Mouse (Mus musculus) kidney, postnatal 0 days (tissue): Measurements from ENCODE around the gene Tshz2. TPM values are rescaled to one million over a fixed set of nuclear protein-coding genes. Genes with fewer than 3 reads are reported as not detected.
"Not testable (repeated sequence)": the region's sequence is repeated elsewhere in the genome, so short reads cannot be mapped to it uniquely, and the experiment has no call there.

Experiments used
- ATAC-seq: fragments of 200-750 bp; cut with Nextera tagmentation; replicated peaks from 2 replicates; pipeline ENCODE4 v1.8.0; 2017; ENCODE audit warnings: low read depth, moderate number of reproducible peaks, moderate TSS enrichment, moderate library complexity; ENCODE audit not compliant: low FRiP score
- DNase-seq: peaks from one replicate; pipeline ENCODE4 v3.0.0-alpha.2; 2016; ENCODE audit warnings: low spot score
- H3K27ac ChIP-seq: fragments of 300-500 bp; sonication (generic); 2 replicates; pipeline ENCODE4 v1.5.1; 2014; ENCODE audit warnings: mild to moderate bottlenecking
- H3K27me3 ChIP-seq: fragments of 300-500 bp; sonication (generic); 2 replicates; pipeline ENCODE4 v1.6.1; 2014; ENCODE audit warnings: low read length, mixed read lengths; ENCODE audit not compliant: insufficient read depth
- H3K36me3 ChIP-seq: fragments of 300-500 bp; sonication (generic); 2 replicates; pipeline ENCODE4 v1.6.1; 2014; ENCODE audit warnings: low read length, mixed read lengths; ENCODE audit not compliant: insufficient read depth
- H3K4me1 ChIP-seq: fragments of 300-500 bp; sonication (generic); replicated peaks from 2 replicates; pipeline ENCODE4 v1.6.1; 2014; ENCODE audit warnings: antibody characterized with exemption, low read length, mixed read lengths; ENCODE audit not compliant: insufficient read depth
- H3K4me2 ChIP-seq: fragments of 300-500 bp; sonication (generic); 2 replicates; pipeline ENCODE4 v1.6.1; 2014; ENCODE audit warnings: mild to moderate bottlenecking, low read length, moderate library complexity, mixed read lengths
- H3K4me3 ChIP-seq: fragments of 300-500 bp; sonication (generic); replicated peaks from 2 replicates; pipeline ENCODE4 v1.5.1; 2014; ENCODE audit warnings: low read depth, low read length
- H3K9ac ChIP-seq: fragments of 300-500 bp; sonication (generic); 2 replicates; pipeline ENCODE4 v1.6.1; 2014; ENCODE audit warnings: low read depth, low read length
- H3K9me3 ChIP-seq: fragments of 300-500 bp; sonication (generic); replicated peaks from 2 replicates; pipeline ENCODE4 v1.6.1; 2016; ENCODE audit warnings: low read length, inconsistent platforms, mixed read lengths
- CTCF ChIP-seq: IDR thresholded peaks from 2 replicates; pipeline ENCODE4 v1.5.1; 2016; ENCODE audit warnings: antibody characterized with exemption, low read depth, mild to moderate bottlenecking, moderate library complexity
- WGBS: fragments of 180-500 bp; shearing (Covaris S2); extraction: QIAGEN DNeasy Blood & Tissue Kit; methylation state at CpG from one replicate; pipeline ENCODE4 v1.1.7; 2014; 5-methylcytosine and 5-hydroxymethylcytosine counted together
- polyA plus RNA-seq: library from polyadenylated mRNA; unstranded; fragments of >200 nt; fragmentation: Nextera tagmentation; extraction: Ambion mirVana; gene quantifications from 2 replicates; pipeline ENCODE4 v1.2.1, GENCODE M21; 2015

The Tshz2 gene
- polyA plus RNA-seq, 1 experiment from 2014 or later = 9.8 TPM

DNA sequence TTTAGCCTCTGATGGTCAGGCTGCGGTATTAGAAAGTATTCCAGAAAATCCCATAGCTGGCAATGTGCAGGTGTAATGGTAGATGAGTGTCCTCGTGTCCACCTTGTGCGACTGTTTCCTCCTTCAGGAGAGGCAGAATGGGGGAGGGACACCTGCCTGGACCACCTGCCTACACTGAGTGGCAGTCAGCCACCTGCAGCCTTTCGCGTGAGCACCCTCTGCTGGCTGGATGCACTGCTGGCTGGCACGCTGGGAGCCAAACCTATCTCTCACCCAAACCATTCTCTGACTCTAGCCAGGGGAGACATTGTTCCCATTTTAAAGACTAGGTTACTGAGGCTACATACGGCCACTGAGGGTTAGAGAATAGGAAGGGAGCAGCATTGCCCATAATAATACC lies 216.3 kb downstream of the Tshz2 start:
- H3K9me3 ChIP-seq = no peaks in the 10 kb centered on the region
- H3K9ac ChIP-seq = no peak overlapping the region
- no peak overlapping the region for H3K4me3 ChIP-seq
- no peak overlapping the region for H3K4me2 ChIP-seq
- H3K4me1 ChIP-seq = peaks cover 3% of the 10 kb centered on the region; the same call in 1 of the 2 replicates
- TF ChIP-seq CTCF = peak; percentile 80
- DNase-seq = no peak
- no peak overlapping the region for H3K27ac ChIP-seq
- ATAC-seq = no peak; the same call in 1 of the 2 replicates
- no peaks in the 10 kb centered on the region for H3K36me3 ChIP-seq
- no peaks in the 10 kb centered on the region for H3K27me3 ChIP-seq
- 43% methylated on average over 7 of the region's 7 CpGs for WGBS

DNA sequence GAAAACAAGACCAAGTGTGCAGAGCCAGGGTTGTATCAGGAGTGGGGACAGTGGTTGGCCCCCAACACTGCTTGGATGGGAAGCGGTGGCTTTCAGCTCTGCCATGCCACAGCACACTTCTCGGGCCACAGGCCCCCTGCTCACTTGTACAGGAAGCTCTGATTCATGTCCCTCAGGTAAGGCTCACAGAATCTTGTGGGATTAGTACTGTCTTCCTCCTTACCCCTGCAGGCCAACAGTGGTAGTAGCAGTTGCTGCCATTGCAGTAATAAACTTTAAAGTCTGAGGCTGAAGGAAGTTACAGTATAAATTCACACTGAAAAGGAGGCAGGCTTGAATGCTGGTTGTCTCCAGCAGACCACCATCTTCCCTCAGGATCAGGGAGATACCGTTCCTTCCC lies 216.7 kb downstream of the Tshz2 start:
- H3K9ac ChIP-seq = no peak overlapping the region
- no peak overlapping the region for H3K4me3 ChIP-seq
- WGBS = 85% methylated on average over 3 of the region's 3 CpGs
- H3K27me3 ChIP-seq = no peaks in the 10 kb centered on the region
- H3K4me1 ChIP-seq = no peaks in the 10 kb centered on the region
- H3K4me2 ChIP-seq = no peak overlapping the region
- no peaks in the 10 kb centered on the region for H3K36me3 ChIP-seq
- DNase-seq (no peak), ATAC-seq (no peak)
- TF ChIP-seq CTCF = peak; percentile 39; the same call in 1 of the 2 replicates
- H3K27ac ChIP-seq = no peak overlapping the region
- no peaks in the 10 kb centered on the region for H3K9me3 ChIP-seq

DNA sequence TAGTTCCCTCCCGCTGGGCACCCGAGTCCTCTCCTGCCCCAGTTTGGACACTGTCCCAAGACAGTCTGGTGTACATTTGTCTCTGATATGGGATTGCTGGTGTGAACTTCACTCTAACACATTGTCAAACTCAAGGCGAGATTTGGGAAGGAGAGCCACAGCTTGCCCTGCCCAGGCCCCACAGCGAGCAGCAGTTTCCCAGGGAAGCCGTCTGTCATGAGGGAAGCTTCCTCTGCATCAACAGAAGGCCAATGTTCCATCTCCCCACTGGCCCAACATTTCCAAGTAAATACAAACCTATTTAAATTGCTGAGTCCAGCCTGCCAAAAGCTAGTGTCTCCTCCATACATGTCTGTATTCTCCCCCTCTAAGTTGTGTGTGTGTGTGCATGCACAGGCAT lies 218.8 kb downstream of the Tshz2 start:
- 79% methylated on average over 5 of the region's 5 CpGs for WGBS

DNA sequence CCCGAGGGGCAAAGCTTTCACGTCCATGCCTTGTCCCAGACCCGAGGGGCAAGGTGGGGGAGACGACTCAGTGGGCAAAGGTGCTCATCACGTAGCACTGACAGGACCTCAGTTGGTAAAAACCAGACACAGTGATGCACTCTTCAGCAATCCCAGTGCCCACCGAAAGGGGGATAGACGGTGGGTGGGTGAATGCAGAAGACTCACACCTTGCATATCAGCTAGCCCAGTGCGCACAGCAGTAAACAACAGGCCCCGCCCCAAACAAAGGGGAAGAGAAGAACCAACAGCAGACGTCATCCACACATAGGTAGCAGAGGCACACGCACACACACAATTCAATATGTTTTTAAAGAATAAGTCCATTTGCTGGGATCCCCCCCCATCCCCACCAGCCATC lies 221.7 kb downstream of the Tshz2 start:
- no peak for DNase-seq
- H3K27me3 ChIP-seq = no peaks in the 10 kb centered on the region
- no peak for ATAC-seq
- no peak overlapping the region for H3K4me3 ChIP-seq
- no peaks in the 10 kb centered on the region for H3K36me3 ChIP-seq
- no peak for TF ChIP-seq CTCF
- no peak overlapping the region for H3K27ac ChIP-seq
- no peaks in the 10 kb centered on the region for H3K9me3 ChIP-seq
- H3K9ac ChIP-seq = no peak overlapping the region
- WGBS = 84% methylated on average over 11 of the region's 11 CpGs
- no peaks in the 10 kb centered on the region for H3K4me1 ChIP-seq
- no peak overlapping the region for H3K4me2 ChIP-seq

More for the DNA sequence above, 218.8 kb downstream of the Tshz2 start:
- Histone ChIP-seq H3K4me1 (no peaks in the 10 kb centered on the region), H3K27me3 (no peaks in the 10 kb centered on the region), H3K9ac (no peak overlapping the region), H3K36me3 (no peaks in the 10 kb centered on the region), H3K4me3 (no peak overlapping the region), H3K9me3 (no peaks in the 10 kb centered on the region), H3K4me2 (no peak overlapping the region), H3K27ac (no peak overlapping the region)
- DNase-seq = no peak
- TF ChIP-seq CTCF = no peak
- ATAC-seq = no peak

DNA sequence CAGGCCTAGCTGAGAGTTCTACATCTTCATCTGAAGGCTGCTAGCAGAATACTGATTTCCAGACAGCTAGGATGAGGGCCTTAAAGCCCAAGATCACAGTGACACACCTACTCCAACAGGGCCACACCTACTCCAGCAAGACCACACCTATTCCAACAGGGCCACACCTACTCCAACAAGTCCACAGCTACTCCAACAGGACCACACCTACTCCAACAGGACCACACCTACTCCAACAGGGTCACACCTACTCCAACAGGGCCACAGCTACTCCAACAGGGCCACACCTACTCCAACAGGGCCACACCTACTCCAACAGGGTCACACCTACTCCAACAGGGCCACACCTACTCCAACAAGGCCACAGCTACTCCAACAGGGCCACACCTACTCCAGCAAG lies 224.2 kb downstream of the Tshz2 start:
- H3K27me3 ChIP-seq, H3K4me2 ChIP-seq, H3K4me1 ChIP-seq, DNase-seq, H3K4me3 ChIP-seq, H3K36me3 ChIP-seq, H3K9me3 ChIP-seq, ATAC-seq, H3K27ac ChIP-seq, H3K9ac ChIP-seq: not testable (repeated sequence)

DNA sequence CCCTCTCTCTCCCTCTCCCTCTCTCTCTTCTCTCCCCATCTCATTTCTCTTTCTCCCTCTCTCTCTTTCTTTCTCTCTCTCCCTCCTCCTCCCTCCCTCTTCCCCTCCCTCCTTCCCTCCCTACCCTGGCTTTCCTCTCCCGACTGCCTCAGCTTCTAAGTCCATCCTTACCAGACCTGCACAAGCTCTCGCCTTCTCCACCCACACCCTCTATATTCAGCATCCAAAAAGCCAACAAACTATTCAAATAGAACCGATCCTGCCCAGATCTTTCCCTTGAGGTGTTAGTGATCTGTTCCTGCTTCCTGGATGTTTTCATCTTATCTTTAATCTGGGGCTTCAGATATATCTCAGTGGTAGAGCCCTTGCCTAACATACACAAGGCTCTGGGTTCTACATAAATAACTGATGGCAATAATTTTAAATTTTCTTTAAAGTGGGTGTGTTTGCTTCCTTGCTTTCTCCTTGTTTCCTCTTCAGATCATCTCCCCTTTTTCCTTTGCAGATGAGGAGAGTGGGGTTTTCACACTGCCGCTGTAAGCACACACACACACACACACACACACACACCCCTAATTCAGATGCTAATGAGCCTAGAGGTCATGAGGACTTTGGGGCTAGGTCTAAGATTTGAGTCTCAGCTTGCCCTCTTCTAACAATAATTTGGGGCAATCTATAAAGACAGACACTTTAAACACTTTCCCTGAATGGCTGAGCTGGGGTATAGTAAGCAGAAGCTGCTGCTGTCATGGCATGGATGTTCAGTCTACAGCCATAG lies 226.5 kb downstream of the Tshz2 start:
- no peaks in the 10 kb centered on the region for H3K9me3 ChIP-seq
- no peak overlapping the region for H3K4me2 ChIP-seq
- DNase-seq = no peak
- H3K4me3 ChIP-seq = no peak overlapping the region
- 66% methylated on average over 4 of the region's 4 CpGs for whole genome bisulfite sequencing
- H3K27ac ChIP-seq = no peak overlapping the region
- no peaks in the 10 kb centered on the region; the same call in 1 of the 2 replicates for H3K4me1 ChIP-seq
- H3K36me3 ChIP-seq = no peaks in the 10 kb centered on the region
- H3K27me3 ChIP-seq = no peaks in the 10 kb centered on the region
- TF ChIP-seq CTCF = no peak
- no peak overlapping the region for H3K9ac ChIP-seq
- no peak for ATAC-seq

DNA sequence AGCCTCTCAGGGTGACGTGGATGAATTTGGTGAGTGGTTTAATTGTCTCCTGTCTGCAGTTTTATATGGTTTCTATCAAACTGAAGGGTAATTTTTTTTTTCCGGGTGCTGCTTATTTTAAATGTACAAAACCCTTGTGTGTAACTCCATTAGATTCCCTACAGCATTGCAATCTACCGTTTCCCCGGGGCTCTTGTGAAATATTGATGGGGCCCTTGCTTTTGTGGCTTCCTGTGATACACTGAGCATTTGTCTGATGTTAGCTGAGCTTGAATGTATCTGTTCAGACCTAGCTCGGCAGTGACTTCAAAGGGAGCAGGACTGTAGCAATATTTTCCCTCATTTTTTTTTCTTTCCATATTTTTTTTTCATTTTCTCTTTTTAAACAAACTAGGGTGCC lies 228.1 kb downstream of the Tshz2 start:
- no peak overlapping the region for H3K9ac ChIP-seq
- WGBS = 57% methylated on average over 5 of the region's 5 CpGs
- no peaks in the 10 kb centered on the region for H3K27me3 ChIP-seq
- no peak for TF ChIP-seq CTCF
- H3K36me3 ChIP-seq = no peaks in the 10 kb centered on the region
- ATAC-seq (no peak), DNase-seq (no peak)
- H3K4me1 ChIP-seq = no peaks in the 10 kb centered on the region; the same call in 1 of the 2 replicates
- no peak overlapping the region for H3K4me3 ChIP-seq
- H3K9me3 ChIP-seq = no peaks in the 10 kb centered on the region
- no peak overlapping the region for H3K4me2 ChIP-seq
- H3K27ac ChIP-seq = no peak overlapping the region
